Mouse (Mus musculus) heart, embryonic 13.5 days (tissue): ENCODE measurements at regions not wholly inside any gene's neighbourhood (a gene's known extent, or its start where the extent isn't known, plus 50 kb on each side); places are given as distances from the start of the nearest gene placed in this dataset.

ENCODE experiments used
- ATAC-seq: fragments of 200-750 bp; cut with Nextera tagmentation; 2 replicates; pipeline ENCODE4 v1.8.0; 2017; ENCODE audit warnings: moderate TSS enrichment; ENCODE audit not compliant: insufficient number of reproducible peaks, low FRiP score, low TSS enrichment; ENCODE audit errors: extremely low read depth
- H3K27ac ChIP-seq: fragments of 300-500 bp; sonication (generic); replicated peaks from 2 replicates; pipeline ENCODE4 v1.5.1; 2015; ENCODE audit warnings: moderate library complexity, mild to moderate bottlenecking, inconsistent platforms
- H3K27me3 ChIP-seq: fragments of 300-500 bp; sonication (generic); replicated peaks from 2 replicates; pipeline ENCODE4 v1.6.1; 2015; ENCODE audit warnings: mild to moderate bottlenecking, inconsistent platforms
- H3K36me3 ChIP-seq: fragments of 300-500 bp; sonication (generic); 2 replicates; pipeline ENCODE4 v1.6.1; 2015; ENCODE audit warnings: mild to moderate bottlenecking, inconsistent platforms
- H3K4me1 ChIP-seq: fragments of 300-500 bp; sonication (generic); 2 replicates; pipeline ENCODE4 v1.6.1; 2015; ENCODE audit warnings: inconsistent platforms
- H3K4me2 ChIP-seq: fragments of 300-500 bp; sonication (generic); 2 replicates; pipeline ENCODE4 v1.6.1; 2015; ENCODE audit warnings: inconsistent platforms, mild to moderate bottlenecking, moderate library complexity
- H3K4me3 ChIP-seq: fragments of 300-500 bp; sonication (generic); 2 replicates; pipeline ENCODE4 v1.5.1; 2015; ENCODE audit warnings: moderate library complexity, mild to moderate bottlenecking, inconsistent platforms
- H3K9ac ChIP-seq: fragments of 300-500 bp; sonication (generic); 2 replicates; pipeline ENCODE4 v1.6.1; 2015; ENCODE audit warnings: inconsistent platforms, mild to moderate bottlenecking, moderate library complexity
- H3K9me3 ChIP-seq: fragments of 300-500 bp; sonication (generic); 2 replicates; pipeline ENCODE4 v1.6.1; 2016; ENCODE audit warnings: inconsistent platforms
- WGBS: fragments of 180-500 bp; shearing (Covaris S2); methylation state at CpG from one replicate; pipeline ENCODE4 v1.1.7; 2015; ENCODE audit warnings: mixed read lengths; 5-methylcytosine and 5-hydroxymethylcytosine counted together

DNA sequence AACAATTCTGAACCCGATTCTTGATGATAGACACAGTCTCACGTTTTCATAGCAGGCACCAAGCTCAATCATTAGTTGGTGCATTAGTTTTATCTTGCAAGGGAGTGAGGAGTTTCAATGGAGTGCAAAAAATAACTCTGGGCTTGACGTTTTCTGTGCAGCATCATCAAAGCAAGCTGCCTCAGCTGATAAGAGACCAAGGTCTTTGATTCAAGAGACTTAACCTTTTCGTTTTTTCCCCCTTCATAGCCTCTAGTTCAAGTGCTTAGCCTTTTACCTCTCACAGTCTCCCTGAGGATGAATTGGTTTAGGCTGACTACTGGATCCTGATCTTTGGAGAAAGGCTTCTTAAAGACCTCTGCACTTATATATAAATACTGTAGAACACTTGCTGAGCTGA is 109.1 kb upstream of the Sel1l start:
- no peak overlapping the region for H3K9ac ChIP-seq
- H3K27ac ChIP-seq, result no peak overlapping the region
- ATAC-seq, result no peak
- no peak overlapping the region for H3K4me2 ChIP-seq
- H3K36me3 ChIP-seq, result no peaks in the 10 kb centered on the region
- no peak overlapping the region for H3K4me3 ChIP-seq
- H3K4me1 ChIP-seq, result peaks cover 3% of the 10 kb centered on the region
- no peaks in the 10 kb centered on the region for H3K9me3 ChIP-seq
- H3K27me3 ChIP-seq, result no peaks in the 10 kb centered on the region
- 26% methylated on average over 4 of the region's 4 CpGs for WGBS

DNA sequence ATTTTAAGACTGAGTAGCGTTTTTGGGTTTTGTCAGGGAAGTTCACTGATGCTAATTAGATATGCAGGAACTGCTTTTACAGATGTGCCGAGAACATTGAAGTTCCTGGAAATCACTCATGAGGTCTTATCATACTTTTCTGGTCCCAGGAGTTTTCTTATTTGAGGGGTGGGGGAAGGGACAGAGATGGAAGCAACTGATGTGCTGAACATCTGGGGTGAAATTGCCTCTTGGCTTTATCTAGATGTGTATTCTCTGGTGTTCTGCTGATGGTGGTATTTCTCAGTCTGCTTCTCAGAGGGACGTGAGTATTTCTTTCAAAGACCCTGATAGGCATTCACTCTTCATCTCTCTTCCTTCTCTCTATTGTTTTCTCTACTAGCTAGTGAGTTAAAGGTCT is 107.5 kb upstream of the Sel1l start:
- Histone ChIP-seq H3K4me1 (no peaks in the 10 kb centered on the region), H3K36me3 (no peaks in the 10 kb centered on the region), H3K9me3 (no peaks in the 10 kb centered on the region), H3K27me3 (no peaks in the 10 kb centered on the region), H3K4me2 (no peak overlapping the region), H3K9ac (no peak overlapping the region), H3K27ac (no peak overlapping the region), H3K4me3 (no peak overlapping the region)
- WGBS, result 57% methylated on average over 3 of the region's 3 CpGs
- no peak for ATAC-seq

DNA sequence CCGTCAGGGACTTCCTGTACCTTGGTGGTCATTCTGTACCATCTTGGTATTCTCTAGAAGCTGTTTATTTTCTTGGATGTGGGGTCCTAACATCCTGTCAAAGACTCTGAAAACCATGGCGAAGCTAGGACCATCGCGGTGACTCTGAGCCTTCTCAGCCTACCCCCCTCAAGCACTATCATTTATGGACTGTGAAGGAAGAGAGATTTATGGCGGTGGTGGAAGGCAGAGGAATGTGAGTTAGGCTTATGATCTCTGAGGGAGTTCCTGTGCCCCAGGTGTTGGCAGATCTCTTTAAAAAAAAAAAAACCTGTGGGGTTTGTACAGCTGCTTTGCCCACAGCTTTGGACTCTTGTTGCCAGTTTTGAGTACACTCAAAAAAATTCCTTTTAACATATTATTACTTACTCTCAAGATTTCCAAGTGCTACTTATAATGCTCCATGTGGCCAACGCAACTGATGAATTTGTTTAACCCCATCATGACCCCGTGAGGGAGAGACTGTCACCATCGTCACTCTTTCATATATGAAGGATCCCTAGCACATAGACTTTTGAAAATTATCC is 99.7 kb upstream of the Sel1l start:
- Histone ChIP-seq H3K27ac (no peak overlapping the region), H3K36me3 (no peaks in the 10 kb centered on the region), H3K9me3 (peaks cover 3% of the 10 kb centered on the region; the same call in 1 of the 2 replicates), H3K27me3 (no peaks in the 10 kb centered on the region), H3K4me1 (no peaks in the 10 kb centered on the region), H3K9ac (no peak overlapping the region), H3K4me3 (no peak overlapping the region), H3K4me2 (no peak overlapping the region)
- 68% methylated on average over 8 of the region's 8 CpGs for WGBS
- no peak for ATAC-seq

DNA sequence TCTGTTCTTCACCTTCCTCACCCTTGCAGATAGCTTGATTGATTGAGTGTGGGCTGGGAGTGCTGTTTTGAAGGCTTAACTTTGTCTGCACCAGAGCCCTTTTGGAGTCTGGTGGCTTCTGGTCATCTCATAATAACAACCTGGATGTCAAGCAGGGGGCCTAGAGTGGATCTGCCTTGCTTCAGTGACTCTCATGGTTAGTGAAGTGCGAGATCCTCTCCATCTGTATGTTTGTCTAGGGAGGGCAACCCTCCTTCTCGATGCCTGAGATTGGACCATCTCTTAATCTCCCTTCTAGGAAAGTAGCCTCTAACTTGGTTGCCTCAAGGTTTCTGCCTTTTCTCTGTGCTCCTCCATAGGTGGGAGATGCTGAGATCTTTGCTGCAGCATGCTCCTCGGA is 99.0 kb upstream of the Sel1l start:
- no peaks in the 10 kb centered on the region for H3K4me1 ChIP-seq
- H3K9me3 ChIP-seq, result peaks cover 3% of the 10 kb centered on the region; the same call in 1 of the 2 replicates
- H3K4me3 ChIP-seq, result no peak overlapping the region
- H3K4me2 ChIP-seq, result no peak overlapping the region
- H3K9ac ChIP-seq, result no peak overlapping the region
- 58% methylated on average over 3 of the region's 3 CpGs for WGBS
- H3K27me3 ChIP-seq, result no peaks in the 10 kb centered on the region
- no peak overlapping the region for H3K27ac ChIP-seq
- ATAC-seq, result no peak
- H3K36me3 ChIP-seq, result no peaks in the 10 kb centered on the region

DNA sequence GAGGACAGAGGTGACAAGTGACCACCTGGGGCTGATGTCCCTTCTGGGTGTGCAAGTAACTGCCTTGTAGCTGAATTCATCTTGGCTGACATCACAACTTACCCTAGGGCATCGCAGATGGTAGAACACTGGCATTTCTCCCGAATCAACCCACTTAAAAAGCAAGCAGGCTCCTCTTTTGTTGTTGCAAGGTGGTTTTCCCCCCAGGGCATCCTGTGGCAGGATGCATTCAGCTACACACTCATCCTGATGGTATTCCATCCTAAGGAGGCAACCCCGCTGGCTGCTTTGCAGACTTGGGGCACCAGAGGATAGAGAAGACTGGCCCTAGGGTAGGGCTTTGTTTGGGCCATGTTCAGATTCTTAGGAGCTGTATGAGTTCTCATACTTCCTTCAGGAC is 97.6 kb upstream of the Sel1l start:
- Histone ChIP-seq H3K36me3 (no peaks in the 10 kb centered on the region), H3K27me3 (no peaks in the 10 kb centered on the region), H3K9ac (no peak overlapping the region), H3K4me2 (no peak overlapping the region), H3K4me3 (no peak overlapping the region), H3K9me3 (peaks cover 3% of the 10 kb centered on the region; the same call in 1 of the 2 replicates), H3K4me1 (no peaks in the 10 kb centered on the region), H3K27ac (no peak overlapping the region)
- ATAC-seq, result no peak
- 86% methylated on average over 3 of the region's 3 CpGs for WGBS

DNA sequence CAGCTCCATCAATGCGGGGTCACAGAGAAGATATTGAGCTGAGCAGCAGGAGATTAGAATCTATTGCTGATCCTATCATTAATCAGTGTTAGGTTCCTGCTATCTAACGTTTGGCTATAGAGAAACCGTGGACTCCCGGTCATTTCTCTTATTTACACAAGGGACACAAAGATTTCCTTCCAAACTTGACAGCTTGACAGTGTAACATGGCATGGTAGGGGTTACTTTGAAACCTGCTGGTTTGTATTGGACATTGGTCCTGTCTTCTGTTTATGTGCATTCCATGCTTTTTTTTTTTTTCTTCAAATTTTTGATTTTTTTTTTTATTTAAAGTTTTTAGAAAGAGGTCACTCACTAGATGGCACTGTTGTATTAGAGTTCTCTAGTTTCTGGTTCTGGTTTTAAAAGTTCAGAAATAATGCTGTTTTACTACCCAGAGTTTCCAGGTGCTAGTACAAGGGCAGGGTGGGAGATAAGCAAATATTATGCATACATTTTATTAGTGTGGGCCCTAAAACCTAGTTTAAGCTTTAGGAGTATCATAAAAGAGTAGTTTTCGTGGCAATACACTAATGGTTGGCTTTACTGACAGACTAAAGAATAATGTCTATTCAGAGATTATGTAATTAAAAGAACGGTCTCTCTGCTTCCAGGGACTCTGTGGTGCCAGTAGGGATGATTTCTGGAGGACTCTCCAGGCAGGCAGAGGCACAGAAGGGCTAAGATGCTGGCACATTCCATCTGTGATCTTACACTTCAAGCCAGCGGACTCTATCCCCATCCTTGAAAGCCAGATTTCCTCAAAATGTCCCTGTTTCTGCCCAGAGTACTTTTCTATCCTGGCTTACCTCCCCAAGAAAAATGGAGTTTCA is 83.8 kb upstream of the Sel1l start:
- ATAC-seq, result no peak
- 58% methylated on average over 7 of the region's 7 CpGs for WGBS
- Histone ChIP-seq H3K4me1 (no peaks in the 10 kb centered on the region), H3K27ac (no peak overlapping the region), H3K9ac (no peak overlapping the region), H3K36me3 (no peaks in the 10 kb centered on the region), H3K27me3 (no peaks in the 10 kb centered on the region), H3K4me2 (no peak overlapping the region), H3K9me3 (no peaks in the 10 kb centered on the region), H3K4me3 (no peak overlapping the region)

DNA sequence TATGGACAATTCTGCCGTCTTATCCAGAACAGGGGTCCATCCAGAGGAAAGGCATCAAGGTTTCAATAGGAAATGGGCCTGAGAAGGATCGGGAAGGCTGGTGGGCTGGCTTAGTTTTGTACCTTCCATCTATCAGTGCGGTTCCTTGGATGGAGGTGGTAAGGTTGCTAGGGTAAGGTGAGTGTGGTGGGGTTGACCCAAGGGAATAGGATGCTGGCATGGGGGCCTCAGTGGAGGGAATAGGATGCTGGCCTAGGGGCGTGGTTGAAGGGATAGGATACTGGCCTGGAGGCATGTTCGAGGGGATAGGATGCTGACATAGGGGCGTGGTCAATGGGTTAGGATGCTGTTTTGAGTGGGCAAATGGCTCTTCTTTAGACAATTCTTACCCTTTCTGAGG is 82.6 kb upstream of the Sel1l start:
- no peak for ATAC-seq
- no peaks in the 10 kb centered on the region for H3K9me3 ChIP-seq
- H3K4me1 ChIP-seq, result no peaks in the 10 kb centered on the region
- no peak overlapping the region for H3K27ac ChIP-seq
- no peaks in the 10 kb centered on the region for H3K27me3 ChIP-seq
- H3K36me3 ChIP-seq, result no peaks in the 10 kb centered on the region
- no peak overlapping the region for H3K9ac ChIP-seq
- H3K4me2 ChIP-seq, result no peak overlapping the region
- 65% methylated on average over 6 of the region's 6 CpGs for WGBS
- no peak overlapping the region for H3K4me3 ChIP-seq

DNA sequence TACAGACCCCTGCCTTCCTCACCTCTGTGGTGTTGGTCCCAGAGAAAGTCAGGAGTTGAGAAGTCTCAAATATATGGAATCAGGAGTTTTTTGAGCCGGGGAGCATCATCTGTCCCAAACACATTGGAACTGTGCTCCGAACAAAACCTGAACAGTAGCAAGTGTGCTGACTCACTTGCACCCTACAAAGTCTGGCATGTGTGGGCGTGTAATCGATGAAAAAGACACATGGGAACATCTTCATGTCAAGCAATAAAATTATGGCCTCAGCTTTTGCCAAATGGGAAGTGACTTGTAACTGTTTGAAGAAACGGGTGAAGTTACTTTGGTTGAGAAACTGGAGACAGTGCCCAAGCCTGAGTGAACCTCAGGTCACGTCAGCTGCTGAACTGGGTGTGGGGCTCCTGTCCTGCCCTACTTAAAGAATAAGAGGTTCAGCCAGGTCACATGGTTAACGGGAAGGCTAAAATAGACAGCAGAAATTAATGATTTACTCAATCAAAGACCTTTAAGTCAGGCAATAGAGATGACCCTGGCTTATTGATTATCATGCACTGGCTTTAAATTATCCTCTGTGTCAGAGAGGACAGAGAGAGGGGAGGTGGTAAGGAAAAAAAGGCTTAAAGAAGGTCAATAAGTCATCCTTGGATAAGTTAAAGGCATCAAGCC is 80.6 kb upstream of the Sel1l start:
- Histone ChIP-seq H3K9me3 (no peaks in the 10 kb centered on the region), H3K27me3 (no peaks in the 10 kb centered on the region), H3K4me1 (no peaks in the 10 kb centered on the region), H3K36me3 (no peaks in the 10 kb centered on the region), H3K4me2 (no peak overlapping the region), H3K9ac (no peak overlapping the region), H3K27ac (no peak overlapping the region), H3K4me3 (no peak overlapping the region)
- ATAC-seq, result no peak
- WGBS, result 74% methylated on average over 7 of the region's 7 CpGs

DNA sequence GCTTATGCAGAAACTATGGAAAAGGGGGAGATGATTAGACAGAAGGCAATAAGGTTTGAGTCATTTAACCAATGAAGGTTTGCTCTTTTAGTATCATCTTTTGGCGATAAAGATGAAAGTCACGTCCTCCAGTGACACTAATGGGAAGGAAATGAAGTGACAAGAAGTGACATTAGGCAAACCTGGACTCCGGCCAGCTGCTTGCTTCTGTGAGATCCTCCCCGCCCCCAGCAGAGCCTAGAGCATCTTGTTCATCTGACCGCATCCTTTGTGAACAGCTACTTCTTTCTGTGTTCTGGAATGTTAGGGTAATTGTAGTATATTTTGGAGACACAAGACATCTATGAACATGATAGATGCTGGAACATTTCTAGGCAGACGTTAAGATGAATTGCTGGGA is 78.6 kb upstream of the Sel1l start:
- no peak overlapping the region for H3K27ac ChIP-seq
- no peak for ATAC-seq
- no peak overlapping the region for H3K4me2 ChIP-seq
- WGBS, result 55% methylated on average over 6 of the region's 6 CpGs
- no peaks in the 10 kb centered on the region for H3K27me3 ChIP-seq
- no peak overlapping the region for H3K9ac ChIP-seq
- no peak overlapping the region for H3K4me3 ChIP-seq
- no peaks in the 10 kb centered on the region for H3K36me3 ChIP-seq
- no peaks in the 10 kb centered on the region for H3K9me3 ChIP-seq
- H3K4me1 ChIP-seq, result no peaks in the 10 kb centered on the region

DNA sequence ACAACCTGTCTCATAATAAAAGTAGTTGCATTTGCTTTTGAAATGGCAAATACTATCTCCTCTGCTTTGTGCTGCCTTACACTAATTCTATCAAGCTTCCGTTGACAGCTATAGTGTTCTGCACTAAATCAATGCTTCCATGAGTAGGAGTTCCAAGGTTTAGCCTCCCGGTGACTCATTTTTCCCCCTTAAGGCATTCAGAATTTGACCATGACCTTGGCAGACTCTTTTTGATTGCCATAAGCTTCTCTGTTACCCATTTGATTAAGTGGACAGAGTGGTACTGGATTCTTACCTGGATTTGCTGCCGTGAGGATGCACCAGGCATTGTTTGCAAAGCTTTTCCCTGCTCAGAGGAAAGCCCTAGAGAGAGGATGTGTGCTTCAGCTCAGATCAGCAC is 66.5 kb upstream of the Sel1l start:
- no peaks in the 10 kb centered on the region for H3K36me3 ChIP-seq
- ATAC-seq, result no peak
- no peak overlapping the region for H3K4me3 ChIP-seq
- H3K4me2 ChIP-seq, result no peak overlapping the region
- H3K9ac ChIP-seq, result no peak overlapping the region
- no peak overlapping the region for H3K27ac ChIP-seq
- WGBS, result 44% methylated on average over 3 of the region's 3 CpGs
- H3K27me3 ChIP-seq, result no peaks in the 10 kb centered on the region
- H3K9me3 ChIP-seq, result no peaks in the 10 kb centered on the region
- peaks cover 6% of the 10 kb centered on the region; the same call in 1 of the 2 replicates for H3K4me1 ChIP-seq

DNA sequence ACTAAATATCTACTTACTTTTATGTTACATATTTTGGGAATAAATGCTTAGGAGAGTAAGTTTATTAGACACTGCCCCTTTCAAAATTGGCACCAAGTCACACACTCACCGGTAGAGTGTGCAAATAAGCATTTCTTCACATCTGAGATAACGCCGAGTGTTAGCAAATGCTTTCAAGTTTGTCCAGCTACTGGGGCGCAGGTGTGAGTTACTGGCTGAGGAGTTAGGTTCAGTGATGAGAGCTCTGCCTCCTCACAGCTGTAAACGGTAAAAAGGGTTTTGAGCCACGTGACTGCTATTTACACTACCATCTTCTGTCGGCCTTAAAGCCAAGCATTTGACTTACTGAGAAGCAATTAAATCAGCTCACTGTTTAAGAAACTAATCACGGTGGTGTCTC is 61.6 kb upstream of the Sel1l start:
- Histone ChIP-seq H3K27ac (no peak overlapping the region), H3K4me3 (no peak overlapping the region), H3K9me3 (peaks cover 10% of the 10 kb centered on the region), H3K36me3 (no peaks in the 10 kb centered on the region), H3K4me1 (peaks cover under 1% of the 10 kb centered on the region; the same call in 1 of the 2 replicates), H3K4me2 (no peak overlapping the region), H3K9ac (no peak overlapping the region), H3K27me3 (no peaks in the 10 kb centered on the region)
- WGBS, result 63% methylated on average over 8 of the region's 8 CpGs
- ATAC-seq, result no peak
